Mouse (Mus musculus) ES-E14 (cell line): Measurements from ENCODE around the gene AU040320.

Experiments
- ZC3H11A ChIP-seq: IDR thresholded peaks from 2 replicates; pipeline ENCODE4 v1.6.1; 2012; ENCODE audit warnings: low read depth, mild to moderate bottlenecking, inconsistent platforms, low read length, borderline replicate concordance
- ZNF384 ChIP-seq: IDR thresholded peaks from 2 replicates; pipeline ENCODE4 v1.6.1; 2012; ENCODE audit warnings: low read depth, low read length, inconsistent platforms

DNA sequence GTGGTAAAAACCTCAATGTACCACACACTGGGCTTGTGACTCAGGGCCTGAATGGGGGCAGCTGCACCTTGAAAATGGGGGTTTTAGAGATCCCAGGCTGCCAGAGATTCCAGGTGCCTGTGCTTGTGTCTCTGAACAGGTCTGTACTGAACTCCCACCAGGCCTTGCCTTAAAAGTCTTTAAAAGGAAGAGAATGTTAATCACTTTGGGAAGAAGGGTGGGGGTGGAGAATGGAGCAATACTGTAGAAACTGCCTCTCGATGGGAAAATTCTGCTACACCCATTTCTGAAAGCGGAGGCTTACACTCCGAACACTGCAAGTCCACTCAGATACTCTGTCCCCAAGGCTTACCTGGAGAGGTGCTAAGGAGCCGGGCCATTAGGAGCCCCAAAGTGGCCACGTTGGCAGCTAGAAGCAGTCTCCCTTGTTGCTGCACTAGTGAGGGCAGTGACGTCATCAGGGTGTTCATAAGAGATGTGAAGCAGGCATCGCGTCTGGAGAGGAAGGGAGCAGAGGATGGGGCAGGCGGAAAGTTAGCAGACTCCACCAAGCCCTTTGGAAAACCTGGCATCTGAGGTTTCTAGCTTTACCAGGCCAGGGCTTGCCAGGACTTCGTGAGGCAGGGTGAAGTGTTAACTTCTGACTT lies 7.0 kb upstream of the AU040320 start:
- TF ChIP-seq ZC3H11A (no peak), ZNF384 (no peak)
